Mouse (Mus musculus) T-helper 1 cell (primary cell): ENCODE results near the gene Nrn1l.

Experiments
- in situ Hi-C: fragments of 300-600 bp; cut with MboI, MseI; formaldehyde crosslinking; loops from one replicate; pipeline ENCODE4 v1.15.1; 2025; ENCODE audit warnings: high pct_unique_total_duplicates

The Nrn1l gene

DNA sequence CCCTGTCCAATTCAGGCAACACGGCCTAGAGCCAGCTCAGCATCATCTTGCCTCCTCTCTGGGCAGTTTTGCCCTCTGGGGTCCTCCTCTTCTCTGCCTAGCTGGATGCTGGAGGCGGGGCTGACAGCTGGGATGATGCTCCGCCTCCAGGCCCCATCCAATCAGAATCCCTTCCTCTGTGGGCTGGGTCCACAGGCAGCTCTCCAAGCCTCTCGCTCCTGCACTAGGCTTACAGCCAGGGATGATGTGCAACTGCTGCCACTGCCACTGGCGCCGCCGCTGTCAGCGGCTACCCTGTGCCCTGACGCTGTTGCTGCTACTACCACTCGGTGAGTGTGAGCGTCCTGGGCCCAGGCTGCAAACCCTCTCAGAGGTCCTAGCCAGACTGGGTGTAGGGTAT lies at the start of gene Nrn1l:
TSS of gene Nrn1l (plus strand) at position 229 of the 400 bp plus-strand sequence.
- in situ Hi-C loops = loop anchor here (5.0 kb wide), 1 partner anchor 39 kb away; the partner anchor contains the start of gene Ctrl

DNA sequence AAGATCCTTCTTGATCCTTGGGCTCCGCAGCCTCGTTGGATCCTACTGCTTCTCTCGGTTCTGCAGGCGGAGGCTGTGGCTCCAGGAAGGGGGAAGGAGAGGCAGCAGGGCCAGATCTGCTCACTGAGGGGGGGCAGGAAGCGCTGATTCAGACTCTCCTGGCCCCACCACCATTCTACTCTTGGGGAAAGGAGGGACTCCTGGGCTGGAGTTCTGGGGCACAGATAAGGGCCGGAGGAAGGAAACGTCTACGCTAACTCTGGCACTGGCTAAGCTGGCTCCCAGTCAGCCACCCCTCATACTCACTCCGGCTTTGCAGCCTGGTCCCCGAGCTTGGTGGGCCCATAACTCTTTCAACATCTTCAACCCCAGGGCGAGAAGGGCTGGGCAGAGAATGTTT lies 46.7 kb upstream of the Nrn1l start:
- in situ Hi-C loops = no loop called here

DNA sequence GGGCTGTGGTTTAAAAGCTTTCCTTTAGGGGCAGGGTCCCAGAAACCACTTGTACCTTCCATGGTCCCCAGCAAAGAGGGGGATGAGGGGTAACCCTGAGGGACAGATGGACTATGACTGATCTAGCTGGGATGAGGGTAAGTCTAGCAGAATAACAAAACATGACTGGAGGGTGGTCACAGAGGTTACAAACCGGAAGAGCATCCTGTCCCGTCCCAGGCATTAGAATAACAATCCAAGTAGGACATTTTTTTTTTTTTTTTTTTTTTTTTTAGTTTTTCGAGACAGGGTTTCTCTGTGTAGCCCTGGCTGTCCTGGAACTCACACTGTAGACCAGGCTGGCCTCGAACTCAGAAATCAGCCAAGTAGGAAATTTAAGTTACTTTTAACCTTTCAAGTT lies 43.4 kb upstream of the Nrn1l start:
- in situ Hi-C loops = no loop called here

DNA sequence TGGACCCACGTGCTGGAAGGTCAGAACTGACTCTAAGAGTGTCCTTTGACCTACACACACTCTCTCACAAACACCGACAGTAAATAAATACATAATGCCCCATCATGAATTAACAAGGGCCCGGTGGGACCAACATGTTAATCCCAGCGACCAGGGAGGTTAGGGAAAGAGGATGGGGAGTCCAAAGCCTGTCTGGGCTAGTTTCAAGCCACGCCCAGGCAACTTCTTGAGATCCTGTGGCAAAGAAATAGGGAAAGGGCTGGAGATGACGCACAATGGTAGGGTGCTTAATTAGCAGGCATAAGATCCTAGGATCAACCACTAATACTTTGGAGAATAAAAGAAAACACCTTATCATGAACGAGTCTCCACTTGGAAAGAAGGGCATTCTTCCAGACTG lies 42.8 kb upstream of the Nrn1l start:
- in situ Hi-C loops = no loop called here

DNA sequence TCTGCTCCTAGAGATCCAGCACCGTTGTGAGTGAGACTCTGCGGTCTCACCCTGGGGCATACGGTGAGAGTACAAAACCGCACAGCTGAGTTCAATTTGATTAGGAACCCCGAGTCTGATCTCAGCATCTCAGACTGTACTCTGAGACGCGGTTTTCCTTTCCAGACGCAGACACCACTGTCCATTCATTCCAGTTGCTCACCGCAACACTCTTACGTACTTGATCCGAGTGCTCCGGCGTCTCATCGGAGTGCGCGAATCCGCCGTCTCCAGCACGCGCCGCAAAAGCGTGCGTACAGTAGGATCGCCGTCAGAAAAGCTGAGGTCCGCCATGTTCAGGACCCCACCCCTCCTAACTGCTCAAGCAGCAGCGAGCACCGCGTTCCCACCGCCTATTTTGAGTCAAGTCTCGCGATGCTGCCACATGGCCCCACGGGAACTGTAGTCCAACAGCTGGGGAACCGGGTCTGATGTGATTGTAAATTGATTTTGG lies 41.7 kb upstream of the Nrn1l start:
- in situ Hi-C loops = no loop called here

DNA sequence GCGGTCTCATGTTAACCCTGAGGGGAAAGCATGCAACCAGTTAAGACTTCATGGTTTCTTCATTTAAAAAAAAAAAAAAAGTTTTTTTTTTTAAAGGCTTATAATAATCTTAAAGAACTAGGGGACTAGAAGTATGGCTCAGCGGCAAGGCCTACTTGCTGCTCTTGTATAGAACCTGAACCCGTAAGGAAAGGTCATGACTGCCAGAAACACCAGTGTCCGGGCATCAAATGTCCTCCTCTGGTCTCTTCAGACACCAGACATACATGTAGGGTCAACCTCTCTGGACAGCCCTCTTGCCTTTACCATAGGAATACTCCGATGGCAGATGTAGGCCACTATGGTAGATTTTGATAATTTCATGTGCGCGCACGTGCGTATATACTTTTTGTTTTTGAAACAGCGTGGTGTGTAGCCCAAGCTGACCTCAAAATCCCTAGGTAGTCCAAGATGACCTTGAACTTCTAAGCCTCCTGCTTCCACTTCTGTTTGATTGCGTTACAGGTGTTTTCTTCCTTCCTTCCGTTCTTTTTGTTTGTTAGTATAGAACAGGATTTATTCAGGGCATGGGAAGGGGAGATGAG lies 41.1 kb upstream of the Nrn1l start:
- in situ Hi-C loops = no loop called here

DNA sequence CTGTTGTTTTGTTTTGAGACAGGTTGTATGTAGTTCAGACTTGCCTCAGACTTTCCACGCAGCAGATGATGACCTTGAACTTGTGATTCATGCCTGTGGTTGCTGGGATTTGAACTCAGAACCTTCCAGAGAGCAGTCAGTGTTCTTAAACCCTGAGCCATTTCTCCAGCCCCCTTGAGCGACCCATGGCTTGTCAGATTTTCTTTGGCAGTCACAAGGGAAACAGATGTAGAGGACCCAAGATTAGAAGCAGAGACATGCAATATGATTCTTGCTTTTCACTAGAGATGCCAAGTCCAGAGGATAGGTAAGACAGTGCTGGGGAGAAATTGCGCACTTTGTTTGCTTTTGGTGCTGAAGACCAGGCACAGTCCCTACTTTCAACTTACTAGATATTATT lies 40.2 kb upstream of the Nrn1l start, which contains the start of gene Cenpt:
TSS of gene Cenpt (minus strand) at position 101 of the 400 bp plus-strand sequence.
- in situ Hi-C loops = no loop called here

DNA sequence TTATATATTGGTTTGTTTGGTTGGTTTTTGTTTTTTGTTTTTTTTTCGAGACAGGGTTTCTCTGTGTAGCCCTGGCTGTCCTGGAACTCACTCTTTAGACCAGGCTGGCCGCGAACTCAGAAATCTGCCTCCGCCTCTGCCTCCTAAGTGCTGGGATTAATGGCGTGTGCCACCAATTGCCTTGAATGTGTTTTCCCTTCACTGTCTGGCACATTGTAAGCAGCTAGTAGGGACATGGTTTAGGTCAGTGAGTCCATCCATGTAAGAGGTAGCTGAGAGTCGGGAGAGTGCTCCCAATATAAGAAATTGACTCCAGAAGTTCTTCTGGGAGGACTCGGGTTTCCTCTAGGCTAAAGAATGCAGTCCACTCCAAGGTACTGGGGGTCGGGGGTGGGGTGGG lies 39.1 kb upstream of the Nrn1l start:
- in situ Hi-C loops = no loop called here

DNA sequence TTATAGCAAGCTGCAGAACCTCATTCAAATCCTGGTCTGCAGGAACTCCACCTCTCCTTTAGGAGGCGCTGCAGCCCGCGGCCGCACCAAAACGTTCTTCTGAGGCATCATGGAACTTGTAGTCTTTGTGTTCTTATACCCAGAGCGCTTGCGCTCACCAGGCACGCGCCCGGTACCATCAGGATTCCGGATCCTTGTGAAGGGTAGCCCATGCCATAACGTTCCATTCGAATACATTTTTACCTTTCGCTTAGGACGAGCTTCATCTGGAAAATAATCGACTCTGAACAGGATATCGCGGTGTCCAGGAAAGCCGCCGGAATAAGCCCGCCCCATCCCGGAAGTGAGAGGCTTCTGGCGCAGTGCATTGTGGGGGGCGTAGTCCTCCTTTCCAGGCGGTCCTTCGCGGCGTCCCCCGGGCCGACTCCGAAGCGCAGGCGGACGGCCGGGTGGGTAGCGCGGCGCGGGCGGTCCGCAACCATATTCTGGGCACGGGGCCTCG lies 38.6 kb upstream of the Nrn1l start, which contains the start of gene Thap11:
TSS of gene Thap11 (plus strand) at position 418 of the 502 bp plus-strand sequence.
- in situ Hi-C loops = no loop called here

DNA sequence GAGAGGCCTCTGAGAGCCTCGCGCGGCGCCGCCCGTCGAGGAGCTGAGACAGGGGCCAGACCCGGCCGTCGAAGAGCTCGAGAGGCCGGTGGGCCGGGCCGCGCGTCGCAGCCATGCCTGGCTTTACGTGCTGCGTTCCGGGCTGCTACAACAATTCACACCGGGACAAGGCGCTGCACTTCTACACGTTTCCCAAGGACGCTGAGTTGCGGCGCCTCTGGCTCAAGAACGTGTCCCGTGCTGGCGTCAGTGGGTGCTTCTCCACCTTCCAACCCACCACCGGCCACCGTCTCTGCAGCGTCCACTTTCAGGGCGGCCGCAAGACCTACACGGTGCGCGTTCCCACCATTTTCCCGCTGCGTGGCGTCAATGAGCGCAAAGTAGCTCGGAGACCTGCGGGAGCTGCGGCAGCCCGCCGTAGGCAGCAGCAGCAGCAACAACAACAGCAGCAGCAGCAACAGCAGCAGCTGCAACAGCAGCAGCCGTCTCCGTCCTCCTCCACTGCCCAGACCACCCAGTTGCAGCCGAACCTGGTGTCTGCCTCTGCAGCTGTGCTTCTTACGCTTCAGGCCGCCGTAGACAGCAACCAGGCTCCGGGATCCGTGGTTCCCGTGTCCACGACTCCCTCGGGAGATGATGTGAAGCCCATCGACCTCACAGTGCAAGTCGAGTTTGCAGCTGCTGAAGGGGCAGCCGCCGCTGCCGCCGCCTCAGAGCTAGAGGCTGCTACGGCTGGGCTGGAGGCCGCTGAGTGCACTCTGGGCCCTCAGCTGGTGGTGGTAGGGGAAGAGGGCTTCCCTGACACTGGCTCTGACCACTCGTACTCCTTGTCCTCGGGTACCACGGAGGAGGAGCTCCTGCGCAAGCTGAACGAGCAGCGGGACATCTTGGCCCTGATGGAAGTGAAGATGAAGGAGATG lies 37.9 kb upstream of the Nrn1l start:
- in situ Hi-C loops = no loop called here

DNA sequence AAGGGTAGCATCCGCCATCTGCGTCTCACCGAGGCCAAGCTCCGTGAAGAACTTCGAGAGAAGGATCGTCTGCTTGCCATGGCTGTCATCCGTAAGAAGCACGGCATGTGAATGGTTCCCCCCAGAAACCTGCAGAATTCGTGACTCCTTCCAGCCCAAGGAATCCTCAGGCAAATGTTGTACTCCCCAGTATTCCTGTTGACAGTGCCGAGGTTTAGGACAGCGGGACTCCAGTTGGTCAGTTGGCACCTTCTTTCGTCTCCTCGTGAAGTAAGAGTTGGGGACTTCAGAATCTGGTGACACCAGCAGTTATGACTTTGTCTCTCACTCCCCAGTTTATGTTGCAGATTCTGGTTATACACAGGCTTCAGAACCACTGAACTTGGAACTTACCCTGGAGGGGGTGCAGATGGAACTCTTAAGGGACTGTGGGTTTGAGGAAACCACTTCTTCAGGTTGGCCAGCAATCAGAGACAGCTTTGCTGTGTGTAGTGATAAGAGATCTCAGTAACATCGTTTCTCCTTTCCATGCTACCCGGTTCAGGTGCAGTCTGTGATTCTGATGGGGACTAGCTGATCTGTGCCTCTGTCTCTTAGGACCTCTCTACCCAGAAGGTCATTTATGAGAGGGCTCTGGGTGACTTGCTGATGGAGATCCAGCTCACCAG lies 37.1 kb upstream of the Nrn1l start:
- in situ Hi-C loops = no loop called here

DNA sequence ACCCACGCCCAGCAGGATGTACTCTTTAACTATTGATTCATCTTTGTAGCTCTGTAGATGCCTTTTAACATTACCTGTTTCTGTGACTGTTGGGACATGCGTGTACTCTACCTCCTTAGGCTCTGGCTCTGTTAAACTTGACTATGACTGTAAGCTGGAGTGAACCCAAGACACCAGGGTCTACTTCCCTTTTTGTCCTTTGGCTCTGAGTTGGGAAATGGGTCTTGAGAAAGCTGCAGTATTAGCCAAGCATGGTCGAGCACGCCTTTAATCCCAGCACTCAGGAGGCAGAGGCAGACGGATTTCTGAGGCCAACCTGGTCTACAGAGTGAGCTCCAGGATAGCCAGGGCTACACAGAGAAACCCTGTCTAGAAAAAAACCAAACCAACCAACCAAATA lies 34.9 kb upstream of the Nrn1l start:
- in situ Hi-C loops = no loop called here

DNA sequence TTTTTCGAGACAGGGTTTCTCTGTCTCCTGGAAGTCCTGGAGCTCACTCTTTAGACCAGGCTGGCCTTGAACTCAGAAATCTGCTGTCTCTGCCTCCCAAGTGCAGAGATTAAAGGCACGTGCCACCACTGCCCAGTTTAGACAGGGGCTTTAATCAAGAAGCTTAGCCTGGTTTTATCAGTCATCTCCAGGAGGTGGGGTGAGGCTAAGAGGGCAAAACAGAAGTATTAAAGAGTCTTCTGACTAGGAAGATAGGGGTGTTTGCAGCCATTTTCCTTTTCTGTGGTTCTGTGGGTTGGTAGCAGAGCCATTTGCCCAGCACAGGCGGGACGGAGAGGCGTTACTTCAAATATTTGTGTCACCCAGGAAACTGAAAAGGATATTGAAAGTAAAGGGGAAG lies 34.1 kb upstream of the Nrn1l start:
- in situ Hi-C loops = no loop called here

DNA sequence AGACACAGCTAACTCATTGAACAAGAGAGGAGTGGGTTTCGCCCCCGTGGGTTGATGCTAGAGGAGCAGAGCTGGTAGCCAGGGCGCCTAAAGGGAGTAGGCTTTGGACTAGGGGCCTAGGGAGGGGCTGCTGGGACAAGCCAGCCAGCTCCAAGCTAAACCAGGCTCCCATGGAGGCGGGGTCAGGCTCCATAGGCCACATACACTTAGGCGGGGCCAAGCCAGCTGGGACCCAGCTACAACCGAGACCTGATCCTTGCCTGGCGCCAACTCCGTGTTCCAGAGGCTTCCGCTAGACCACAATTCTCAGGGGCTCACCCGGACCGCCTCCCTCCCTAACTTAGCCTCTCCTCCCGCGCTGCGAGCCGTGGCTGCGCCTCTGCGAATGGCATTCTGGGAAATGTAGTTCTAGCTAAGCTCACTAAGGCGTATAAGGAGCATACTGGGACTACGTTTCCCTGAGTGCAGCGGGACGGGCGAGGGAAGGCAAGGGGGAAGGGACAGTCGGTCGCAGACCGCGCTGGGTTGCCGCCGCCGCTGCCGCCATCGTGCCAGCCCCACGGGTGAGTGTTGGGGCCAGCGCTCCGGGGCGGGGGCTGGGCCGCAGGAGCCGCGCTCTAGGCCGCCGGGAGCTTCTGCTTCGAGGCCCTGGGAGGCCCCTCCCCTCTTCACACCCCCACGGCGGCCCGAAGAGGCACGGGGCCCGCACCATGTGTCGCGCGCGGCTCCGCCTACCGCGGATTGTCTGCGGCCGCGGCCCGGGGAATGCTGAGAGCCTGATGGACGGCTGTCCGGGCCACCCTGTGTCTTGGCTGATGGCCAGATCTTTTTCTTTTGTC lies 33.0 kb upstream of the Nrn1l start, which contains the start of gene Nutf2:
TSS of gene Nutf2 (plus strand) at position 438 of the 839 bp plus-strand sequence.
- in situ Hi-C loops = no loop called here

DNA sequence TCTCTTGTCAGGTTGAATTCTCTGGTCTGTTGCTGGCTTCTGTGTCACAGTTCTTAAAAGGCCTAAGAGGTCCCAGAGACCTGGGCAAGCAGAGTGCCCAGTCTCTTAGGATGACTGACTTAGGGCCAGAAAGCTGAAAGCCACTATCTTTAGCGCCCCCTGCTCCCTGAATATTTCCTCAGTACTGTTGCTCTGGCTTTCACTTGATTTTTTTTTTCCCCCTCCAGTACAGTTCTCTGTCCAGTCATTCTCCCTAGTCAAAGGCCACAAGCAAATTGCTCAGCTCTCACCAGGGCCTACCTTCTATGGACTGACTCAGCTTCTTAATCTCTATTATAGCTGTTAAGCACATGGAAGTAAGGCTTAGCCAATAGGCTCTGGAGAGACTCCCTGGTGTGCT lies 31.4 kb upstream of the Nrn1l start:
- in situ Hi-C loops = no loop called here

DNA sequence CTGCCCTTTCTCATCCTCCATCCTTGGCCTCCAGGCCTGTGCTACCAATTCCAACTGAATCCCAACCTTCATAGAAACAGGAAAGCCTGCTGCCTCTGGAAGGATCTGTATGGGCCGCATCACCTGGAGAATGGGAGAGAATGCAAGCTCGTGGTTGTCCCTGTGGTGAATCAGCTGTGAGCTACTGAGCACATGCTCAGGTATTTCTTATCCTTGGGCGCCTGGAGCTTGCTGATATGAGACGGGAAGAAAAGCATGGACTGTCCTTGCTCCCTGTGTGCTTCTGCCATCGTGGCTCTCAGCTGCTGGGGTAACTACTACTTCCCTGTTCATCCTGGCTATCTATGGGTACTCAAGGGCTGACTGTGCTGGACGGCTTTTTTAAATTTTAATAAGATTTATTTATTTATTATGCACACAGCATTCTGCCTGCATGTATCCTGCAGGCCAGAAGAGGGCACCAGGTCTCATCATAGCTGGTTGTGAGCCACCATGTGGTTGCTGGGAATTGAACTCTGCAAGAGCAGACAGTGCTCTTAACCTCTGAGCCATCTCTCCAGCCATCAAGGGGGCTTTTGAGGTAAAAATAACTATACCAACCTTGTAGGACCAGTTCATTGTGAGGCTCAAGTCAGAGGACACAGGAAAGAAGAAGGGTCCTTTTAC lies 26.9 kb upstream of the Nrn1l start:
- in situ Hi-C loops = no loop called here

DNA sequence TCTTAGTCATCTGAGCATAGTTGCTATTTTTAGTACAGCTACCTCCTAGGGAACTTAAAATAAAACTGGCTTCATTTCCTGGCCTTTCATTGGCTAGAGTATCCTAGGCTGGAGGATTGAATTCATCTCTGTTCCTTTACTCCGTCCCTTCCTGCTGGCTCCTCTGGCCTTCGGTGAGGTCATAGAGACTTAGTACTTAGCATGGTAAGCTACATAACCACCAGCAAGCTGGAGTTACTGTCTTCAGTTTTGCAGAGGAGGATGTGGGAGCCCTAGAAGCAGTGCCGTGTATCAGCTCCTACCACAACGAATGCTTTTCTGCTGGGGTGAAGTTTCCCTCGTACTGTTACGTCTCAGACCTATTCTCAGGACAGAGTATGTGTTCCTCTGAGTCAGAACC lies 19.1 kb upstream of the Nrn1l start:
- in situ Hi-C loops = no loop called here

DNA sequence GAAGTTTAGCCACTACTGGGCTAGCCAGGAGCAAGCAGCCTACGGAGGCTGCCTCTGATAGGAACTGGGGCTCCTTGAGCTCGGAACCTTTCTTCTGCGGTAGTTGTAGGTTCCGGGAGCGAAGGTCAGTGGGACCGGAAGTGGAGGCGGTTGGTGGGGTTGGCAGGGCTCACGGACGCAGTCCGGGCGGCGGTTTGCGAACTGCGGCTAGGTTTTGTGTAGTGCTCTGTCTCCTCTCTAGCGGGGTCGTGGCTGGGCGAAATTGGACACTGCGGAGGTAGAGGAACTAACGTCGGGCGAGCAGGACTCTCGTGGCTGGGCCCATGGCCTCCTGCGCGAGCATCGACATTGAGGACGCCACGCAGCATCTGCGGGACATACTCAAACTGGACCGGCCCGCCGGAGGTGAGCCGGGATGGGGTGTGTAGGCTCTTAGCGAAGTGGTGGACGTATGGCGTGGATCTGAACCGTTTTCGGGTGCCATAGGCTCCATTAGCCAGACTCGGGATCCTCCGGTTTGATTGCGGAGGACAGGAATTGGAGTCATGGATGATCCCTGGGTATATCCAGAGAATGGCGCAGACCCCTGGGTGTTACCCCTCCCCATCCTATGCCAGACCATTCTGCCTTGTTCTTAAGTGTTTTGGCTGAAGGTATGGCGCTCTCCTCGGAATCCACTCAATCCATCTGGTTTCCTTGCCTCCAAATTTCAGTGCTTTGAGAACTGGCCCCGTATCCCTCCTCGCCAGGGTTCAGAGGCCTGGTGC lies 12.4 kb upstream of the Nrn1l start, which contains the start of gene Edc4:
TSS of gene Edc4 (plus strand) at position 128 of the 767 bp plus-strand sequence.
- in situ Hi-C loops = no loop called here

DNA sequence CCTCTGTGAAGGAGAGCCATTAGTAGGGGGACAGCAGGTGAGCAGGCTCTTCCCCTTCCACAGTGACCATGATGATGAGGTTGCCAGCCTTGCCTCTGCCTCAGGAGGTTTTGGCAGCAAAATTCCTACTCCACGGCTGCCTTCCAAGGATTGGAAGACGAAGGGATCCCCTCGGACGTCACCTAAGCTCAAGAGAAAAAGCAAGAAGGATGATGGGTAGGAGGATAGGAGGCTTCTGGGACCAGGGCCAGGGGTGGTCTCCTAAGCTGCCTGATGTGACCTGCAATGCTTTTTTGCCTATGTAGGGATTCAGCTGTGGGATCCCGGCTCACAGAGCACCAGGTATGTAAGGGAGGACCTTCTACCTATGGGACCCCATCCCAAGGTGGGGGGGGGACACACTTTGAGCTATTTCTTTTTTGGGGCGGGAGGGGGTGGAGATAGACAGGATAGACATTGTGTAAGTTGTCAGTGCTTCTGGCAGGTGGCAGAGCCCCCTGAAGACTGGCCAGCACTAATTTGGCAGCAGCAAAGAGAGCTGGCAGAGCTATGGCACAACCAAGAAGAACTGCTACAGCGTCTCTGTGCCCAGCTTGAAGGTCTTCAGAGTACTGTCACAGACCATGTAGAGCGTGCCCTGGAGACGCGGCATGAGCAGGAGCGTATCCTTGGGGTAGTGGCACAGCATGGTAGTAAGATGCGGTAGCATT lies 3.5 kb upstream of the Nrn1l start:
- in situ Hi-C loops = loop anchor here (5.0 kb wide), 1 partner anchor 42 kb away; the partner anchor contains the start of gene Ctrl
